Mouse (Mus musculus) lung, postnatal 25 days (tissue): Measurements from ENCODE around the gene Klra5.
"Not testable (repeated sequence)": the region's sequence is repeated elsewhere in the genome, so short reads cannot be mapped to it uniquely, and the experiment has no call there.

Source experiments
- DNase-seq: peaks from one replicate; pipeline ENCODE4 v3.0.0; 2022; ENCODE audit warnings: low spot score

Klra5 gene

GRCm38 (mm10) chr6:129917476-129917946, at the start of gene Klra5:
Gene Klra5, minus strand, starts transcription at chr6:129917650.
- DNase-seq, result not testable (repeated sequence)

DNA sequence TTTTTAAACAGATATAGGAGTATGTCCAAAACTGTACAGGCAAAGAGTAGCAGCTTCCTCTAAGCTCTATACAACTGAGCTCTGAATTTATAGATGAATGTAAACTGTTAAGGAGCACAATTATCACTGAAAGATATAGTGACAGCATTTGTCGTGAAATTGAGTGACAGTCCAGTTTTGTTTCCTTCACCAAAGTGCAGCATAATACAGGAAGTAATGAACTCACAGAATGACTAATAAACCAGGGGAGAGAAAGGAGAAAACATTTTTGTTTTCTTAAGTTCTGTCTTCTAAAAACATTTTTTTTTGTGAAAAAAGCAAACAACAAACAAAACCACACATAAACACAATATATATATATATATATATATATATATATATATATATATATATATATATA, 454 bp downstream of the Klra5 start:
- no peak for DNase-seq

GRCm38 (mm10) chr6:129882525-129882924, 34.9 kb downstream of the Klra5 start:
- no peak for DNase-seq

DNA sequence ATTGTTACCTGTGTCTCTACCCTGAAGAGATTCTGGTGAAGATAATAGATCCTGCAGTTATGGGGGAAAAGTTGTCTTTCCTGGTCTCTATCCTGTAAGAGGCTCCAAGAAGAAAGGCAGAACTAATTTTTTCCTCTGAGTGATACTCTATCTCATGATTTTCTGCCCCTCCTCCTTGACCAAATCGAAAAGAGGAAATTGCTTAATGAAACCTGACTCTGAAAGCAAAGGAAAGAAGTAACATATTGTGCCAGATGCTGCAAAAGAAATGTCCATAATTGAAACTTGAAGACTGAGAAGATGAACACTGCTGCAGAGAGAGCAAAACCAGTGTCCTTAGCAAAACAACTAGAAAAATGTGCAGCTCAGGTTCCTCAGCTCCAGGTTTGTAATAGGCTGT, 40.9 kb downstream of the Klra5 start, which contains the start of gene Klra17:
Klra17 (minus strand) TSS at position 124 of the 400 bp plus-strand sequence.
- no peak for DNase-seq

- not testable (repeated sequence) for DNase-seq
These were observed 55.1 kb downstream of the Klra5 start, which contains the start of gene Gm17631 for GRCm38 (mm10) chr6:129862349-129862748. Gene Gm17631, plus strand, starts transcription at chr6:129862649.
